Mouse (Mus musculus) adrenal gland, adult 8-10 months (tissue): ENCODE measurements at regions not wholly inside any gene's neighbourhood (a gene's known extent, or its start where the extent isn't known, plus 50 kb on each side); places are given as distances from the start of the nearest gene placed in this dataset.

Experiments
- DNase-seq: peaks from one replicate; pipeline ENCODE4 v3.0.0; 2022

GRCm38 (mm10) chr15:50246418-50247186 lies 3638.1 kb upstream of the Gm7489 start:
- peak; percentile 25 for DNase-seq

GRCm38 (mm10) chr15:50260057-50260456 lies 3624.6 kb upstream of the Gm7489 start:
- DNase-seq = no peak

- DNase-seq = no peak
Observed at GRCm38 (mm10) chr15:50261245-50261872, 3623.3 kb upstream of the Gm7489 start.

- peak; percentile 9 for DNase-seq
Observed at GRCm38 (mm10) chr15:50267542-50267941, 3617.2 kb upstream of the Gm7489 start.

GRCm38 (mm10) chr15:50271646-50272045 lies 3613.1 kb upstream of the Gm7489 start:
- DNase-seq = no peak

GRCm38 (mm10) chr15:50282576-50282975 lies 3602.1 kb upstream of the Gm7489 start:
- no peak for DNase-seq

GRCm38 (mm10) chr15:50283491-50283890 lies 3601.2 kb upstream of the Gm7489 start:
- no peak for DNase-seq

- DNase-seq = no peak
Observed at GRCm38 (mm10) chr15:50301831-50302230, 3582.9 kb upstream of the Gm7489 start.

GRCm38 (mm10) chr15:50304085-50304484 lies 3580.6 kb upstream of the Gm7489 start:
- DNase-seq = no peak

GRCm38 (mm10) chr15:50320796-50321195 lies 3563.9 kb upstream of the Gm7489 start:
- DNase-seq = no peak

- no peak for DNase-seq
Observed at GRCm38 (mm10) chr15:50345536-50345935, 3539.2 kb upstream of the Gm7489 start.

GRCm38 (mm10) chr15:50346953-50347352 lies 3537.8 kb upstream of the Gm7489 start:
- no peak for DNase-seq

- DNase-seq = no peak
Observed at GRCm38 (mm10) chr15:50360033-50360988, 3524.4 kb upstream of the Gm7489 start.

GRCm38 (mm10) chr15:50361334-50361733 lies 3523.4 kb upstream of the Gm7489 start:
- no peak for DNase-seq

- peak; percentile 38 for DNase-seq
Observed at GRCm38 (mm10) chr15:50361751-50362507, 3522.8 kb upstream of the Gm7489 start.

- DNase-seq = no peak
Observed at GRCm38 (mm10) chr15:50400006-50400781, 3484.5 kb upstream of the Gm7489 start.

GRCm38 (mm10) chr15:50401386-50401785 lies 3483.3 kb upstream of the Gm7489 start:
- no peak for DNase-seq

- no peak for DNase-seq
Observed at GRCm38 (mm10) chr15:50402551-50402950, 3482.2 kb upstream of the Gm7489 start.

- DNase-seq = no peak
Observed at GRCm38 (mm10) chr15:50403883-50404282, 3480.8 kb upstream of the Gm7489 start.

GRCm38 (mm10) chr15:50408985-50409384 lies 3475.7 kb upstream of the Gm7489 start:
- DNase-seq = no peak

- DNase-seq = no peak
Observed at GRCm38 (mm10) chr15:50417641-50418040, 3467.1 kb upstream of the Gm7489 start.
